Comparison of ENCODE assay signal across 9 mouse cellular contexts in genomic region chr5:77275950-77276349, GRCm38 (mm10). TPM values are rescaled to one million over a fixed set of nuclear protein-coding genes. Genes with fewer than 3 reads are reported as not detected.
DNase-seq lines count a peak whose midpoint lies in the region; ATAC-seq lines count a peak whose summit lies in the region.
"Had no signal": no experiment of that assay in that cellular context is flagged by ENCODE, and none has a peak within 500 bp of the region (broad histone marks: within the 10 kb centered on the region; RNA-seq: fewer than 3 reads in every experiment).

No protein-coding gene starts in this region.

- no peak overlapping the region for H3K27ac ChIP-seq in embryonic facial prominence, embryonic 11.5 days (replicated peaks; ENCODE audit: low read depth, low read length)
- H3K27ac ChIP-seq: limb, embryonic 12.5 days had no signal

- H3K27me3 ChIP-seq in embryonic facial prominence, embryonic 11.5 days (ENCODE audit: control insufficient read depth, insufficient read depth, low read length): no peaks in the 10 kb centered on the region
- H3K27me3 ChIP-seq: limb, embryonic 12.5 days had no signal

- intact Hi-C loops in left cerebral cortex, postnatal 36 days (cut with DNase I): no loop called here

- H3K36me3 ChIP-seq in embryonic facial prominence, embryonic 11.5 days (replicated peaks; ENCODE audit: control insufficient read depth, insufficient read depth, low read depth, low read length): peaks cover 4% of the 10 kb centered on the region

- no peaks in the 10 kb centered on the region for H3K9me3 ChIP-seq in embryonic facial prominence, embryonic 11.5 days (replicated peaks; ENCODE audit: control insufficient read depth, low read length)
- H3K9me3 ChIP-seq: limb, embryonic 12.5 days had no signal

- ATAC-seq in CD4-positive, CD25-positive, alpha-beta regulatory T cell, adult 4 months: peak; percentile 64
- no peak for ATAC-seq in embryonic facial prominence, embryonic 11.5 days (replicated peaks; ENCODE audit: insufficient number of reproducible peaks, low FRiP score, low TSS enrichment, low read depth)
- ATAC-seq in megakaryocyte-erythroid progenitor cell, adult 5-6 weeks (replicated peaks; ENCODE audit: low FRiP score, low TSS enrichment, poor library complexity, severe bottlenecking): peak; percentile 68

- H3K4me2 ChIP-seq in embryonic facial prominence, embryonic 11.5 days (ENCODE audit: low read depth, low read length): no peak overlapping the region
- H3K4me2 ChIP-seq: limb, embryonic 12.5 days had no signal

- peak; percentile 49 for DNase-seq in heart, postnatal 4 days
- DNase-seq in heart, adult 11 months: no peak
- DNase-seq in 3T3-L1 (ENCODE audit: low read depth, low spot score): peak; percentile 65
- DNase-seq in embryonic facial prominence, embryonic 11.5 days (ENCODE audit: low spot score): peak; percentile 73
- no peak for DNase-seq in ovary, postnatal 36 days (ENCODE audit: low spot score)
- no peak for DNase-seq in left cerebral cortex, postnatal 36 days (ENCODE audit: low spot score in 2 of 2)

- no peak overlapping the region for H3K9ac ChIP-seq in embryonic facial prominence, embryonic 11.5 days (replicated peaks; ENCODE audit: low read length)
- H3K9ac ChIP-seq: limb, embryonic 12.5 days had no signal

- WGBS in embryonic facial prominence, embryonic 11.5 days: 93% methylated on average over 5 of the region's 5 CpGs

- H3K4me3 ChIP-seq in embryonic facial prominence, embryonic 11.5 days (ENCODE audit: low read depth, low read length): no peak overlapping the region
- H3K4me3 ChIP-seq: limb, embryonic 12.5 days had no signal

- H3K4me1 ChIP-seq in embryonic facial prominence, embryonic 11.5 days (ENCODE audit: control insufficient read depth, insufficient read depth, low read length): no peaks in the 10 kb centered on the region

RNA-seq across cellular contexts. Expression of gene Rest, which starts 10.7 kb away (rescaled TPM):
- 10 to 100 TPM; 33.2 to 34.3 TPM for total RNA-seq in heart, postnatal 4 days (2021)
- polyA plus RNA-seq in CD4-positive, CD25-positive, alpha-beta regulatory T cell, adult 4 months (2017; shearing (Covaris generic)): 10 to 100 TPM; 12.7 to 16.2 TPM
- polyA plus RNA-seq in embryonic facial prominence, embryonic 11.5 days (2014; fragmentation: Nextera tagmentation; extraction: Ambion mirVana): 49.4 and 52.2 TPM in 2 replicates
- total RNA-seq in megakaryocyte-erythroid progenitor cell, adult 5-6 weeks (2014; fragmentation: Nextera tagmentation): 19.0 and 24.9 TPM in 2 replicates
- total RNA-seq in megakaryocyte-erythroid progenitor cell, adult 5-6 weeks (2017): 39.5 and 44.0 TPM in 2 replicates
- total RNA-seq in left cerebral cortex, postnatal 36 days (2021): 1 to 10 TPM; 3.4 to 3.6 TPM

RNA-seq across cellular contexts. Expression of gene Noa1, which starts 33.9 kb away (rescaled TPM):
- total RNA-seq in heart, postnatal 4 days (2021): 10 to 100 TPM; 14.3 to 14.7 TPM
- 1 to 10 TPM; 2.2 to 5.7 TPM for polyA plus RNA-seq in CD4-positive, CD25-positive, alpha-beta regulatory T cell, adult 4 months (2017; shearing (Covaris generic))
- polyA plus RNA-seq in embryonic facial prominence, embryonic 11.5 days (2014; fragmentation: Nextera tagmentation; extraction: Ambion mirVana): 29.2 and 36.4 TPM in 2 replicates
- 76.9 and 79.7 TPM in 2 replicates for total RNA-seq in megakaryocyte-erythroid progenitor cell, adult 5-6 weeks (2014; fragmentation: Nextera tagmentation)
- total RNA-seq in megakaryocyte-erythroid progenitor cell, adult 5-6 weeks (2017): 40.8 and 45.1 TPM in 2 replicates
- total RNA-seq in left cerebral cortex, postnatal 36 days (2021): 10 to 100 TPM; 24.0 to 26.4 TPM

RNA-seq across cellular contexts. Expression of gene Polr2b, which starts 34.0 kb away (rescaled TPM):
- 10 to 100 TPM; 35.3 to 37.2 TPM for total RNA-seq in heart, postnatal 4 days (2021)
- 10 to 100 TPM; 53.9 to 67.1 TPM for polyA plus RNA-seq in CD4-positive, CD25-positive, alpha-beta regulatory T cell, adult 4 months (2017; shearing (Covaris generic))
- 104 and 109 TPM in 2 replicates for polyA plus RNA-seq in embryonic facial prominence, embryonic 11.5 days (2014; fragmentation: Nextera tagmentation; extraction: Ambion mirVana)
- total RNA-seq in megakaryocyte-erythroid progenitor cell, adult 5-6 weeks (2014; fragmentation: Nextera tagmentation): 104 and 110 TPM in 2 replicates
- total RNA-seq in megakaryocyte-erythroid progenitor cell, adult 5-6 weeks (2017): 195 TPM in 2 replicates
- 10 to 100 TPM; 45.6 to 45.8 TPM for total RNA-seq in left cerebral cortex, postnatal 36 days (2021)

Comparison
In these comparisons a context has a peak if more than half of its experiments do, and no peak if none do; other contexts are left out.
1. DNase-seq: peak in heart, postnatal 4 days (single experiment), 3T3-L1 (single experiment) and embryonic facial prominence, embryonic 11.5 days (single experiment); none in heart, adult 11 months (single experiment), ovary, postnatal 36 days (single experiment) and left cerebral cortex, postnatal 36 days (0 of 2).
2. RNA of gene Rest, which starts 10.7 kb away (total RNA-seq): 19.0 to 44.0 TPM in megakaryocyte-erythroid progenitor cell, adult 5-6 weeks and 33.2 to 34.3 TPM in heart, postnatal 4 days; 3.4 to 3.6 TPM in left cerebral cortex, postnatal 36 days; every median in the first group is over 4 times any median in the second.